Mouse (Mus musculus): ENCODE results near the gene Ikzf2. TPM values are rescaled to one million over a fixed set of nuclear protein-coding genes. Genes with fewer than 3 reads are reported as not detected.
A peak's percentile ranks its signal among the peaks of the same experiment; 100 is the strongest.

Ikzf2 gene
- polyA plus RNA-seq, 1 experiment from 2014 or later, result 0.39 TPM

- no peaks in the 10 kb centered on the region for H3K36me3 ChIP-seq (ENCODE audit: control insufficient read depth, insufficient read depth)
- H3K4me2 ChIP-seq (ENCODE audit: low read depth, low read length), result no peak overlapping the region
- H3K9me3 ChIP-seq (replicated peaks; ENCODE audit: control insufficient read depth, low read length), result no peaks in the 10 kb centered on the region
- H3K27me3 ChIP-seq (ENCODE audit: control insufficient read depth, insufficient read depth, low read depth, low read length), result no peaks in the 10 kb centered on the region
- 60% methylated on average over 4 of the region's 4 CpGs for WGBS (ENCODE audit: insufficient replicate concordance)
- no peak overlapping the region for H3K27ac ChIP-seq (ENCODE audit: low read length)
- no peak overlapping the region for H3K4me3 ChIP-seq (ENCODE audit: low read depth, low read length)
- peaks cover 13% of the 10 kb centered on the region for H3K4me1 ChIP-seq (ENCODE audit: control insufficient read depth, low read depth, low read length)
- no peak for ATAC-seq (ENCODE audit: low read depth)
- no peak overlapping the region for H3K9ac ChIP-seq (ENCODE audit: low read depth, low read length)
Observed at GRCm38 (mm10) chr1:69549987-69550386, 137.1 kb downstream of the Ikzf2 start.

DNA sequence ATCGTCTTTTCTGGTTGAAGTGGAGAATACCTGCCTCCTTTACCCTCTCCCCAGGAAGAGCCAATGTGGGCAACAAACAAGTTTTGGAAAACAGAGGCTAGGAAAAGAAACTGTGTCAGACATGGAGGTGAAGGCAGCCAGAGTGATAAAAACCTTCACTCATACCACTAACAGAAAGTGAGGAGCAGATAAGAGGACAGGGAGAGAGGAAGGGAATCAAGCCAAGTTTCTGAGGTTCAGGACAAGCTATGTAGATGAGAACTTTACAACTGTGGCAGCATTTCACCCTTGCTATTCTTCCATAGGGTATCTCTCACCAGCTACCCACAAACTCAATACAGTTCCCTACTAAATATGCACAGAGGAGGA is 141.2 kb downstream of the Ikzf2 start:
- H3K9me3 ChIP-seq (replicated peaks; ENCODE audit: control insufficient read depth, low read length), result no peaks in the 10 kb centered on the region
- H3K4me1 ChIP-seq (ENCODE audit: control insufficient read depth, low read depth, low read length), result peaks cover 33% of the 10 kb centered on the region
- ATAC-seq (ENCODE audit: low read depth), result peak; percentile 60
- H3K9ac ChIP-seq (ENCODE audit: low read depth, low read length), result no peak overlapping the region
- peak overlapping the region; percentile 32; the same call in 1 of the 2 replicates for H3K4me2 ChIP-seq (ENCODE audit: low read depth, low read length)
- H3K27ac ChIP-seq (ENCODE audit: low read length), result peak overlapping the region; percentile 49
- H3K36me3 ChIP-seq (ENCODE audit: control insufficient read depth, insufficient read depth), result no peaks in the 10 kb centered on the region
- H3K27me3 ChIP-seq (ENCODE audit: control insufficient read depth, insufficient read depth, low read depth, low read length), result no peaks in the 10 kb centered on the region
- WGBS (ENCODE audit: insufficient replicate concordance), result 74% methylated on average over 1 of the region's 1 CpGs
- H3K4me3 ChIP-seq (ENCODE audit: low read depth, low read length), result no peak overlapping the region

GRCm38 (mm10) chr1:69545217-69545884 is 141.7 kb downstream of the Ikzf2 start:
- H3K27ac ChIP-seq (ENCODE audit: low read length), result peak overlapping the region; percentile 49
- no peaks in the 10 kb centered on the region for H3K9me3 ChIP-seq (replicated peaks; ENCODE audit: control insufficient read depth, low read length)
- 42% methylated on average over 8 of the region's 8 CpGs for WGBS (ENCODE audit: insufficient replicate concordance)
- H3K36me3 ChIP-seq (ENCODE audit: control insufficient read depth, insufficient read depth), result no peaks in the 10 kb centered on the region
- peak; percentile 85 for ATAC-seq (ENCODE audit: low read depth)
- no peaks in the 10 kb centered on the region for H3K27me3 ChIP-seq (ENCODE audit: control insufficient read depth, insufficient read depth, low read depth, low read length)
- H3K4me3 ChIP-seq (ENCODE audit: low read depth, low read length), result no peak overlapping the region
- H3K4me1 ChIP-seq (ENCODE audit: control insufficient read depth, low read depth, low read length), result peaks cover 33% of the 10 kb centered on the region
- H3K9ac ChIP-seq (ENCODE audit: low read depth, low read length), result no peak overlapping the region
- peak overlapping the region; percentile 32 for H3K4me2 ChIP-seq (ENCODE audit: low read depth, low read length)

DNA sequence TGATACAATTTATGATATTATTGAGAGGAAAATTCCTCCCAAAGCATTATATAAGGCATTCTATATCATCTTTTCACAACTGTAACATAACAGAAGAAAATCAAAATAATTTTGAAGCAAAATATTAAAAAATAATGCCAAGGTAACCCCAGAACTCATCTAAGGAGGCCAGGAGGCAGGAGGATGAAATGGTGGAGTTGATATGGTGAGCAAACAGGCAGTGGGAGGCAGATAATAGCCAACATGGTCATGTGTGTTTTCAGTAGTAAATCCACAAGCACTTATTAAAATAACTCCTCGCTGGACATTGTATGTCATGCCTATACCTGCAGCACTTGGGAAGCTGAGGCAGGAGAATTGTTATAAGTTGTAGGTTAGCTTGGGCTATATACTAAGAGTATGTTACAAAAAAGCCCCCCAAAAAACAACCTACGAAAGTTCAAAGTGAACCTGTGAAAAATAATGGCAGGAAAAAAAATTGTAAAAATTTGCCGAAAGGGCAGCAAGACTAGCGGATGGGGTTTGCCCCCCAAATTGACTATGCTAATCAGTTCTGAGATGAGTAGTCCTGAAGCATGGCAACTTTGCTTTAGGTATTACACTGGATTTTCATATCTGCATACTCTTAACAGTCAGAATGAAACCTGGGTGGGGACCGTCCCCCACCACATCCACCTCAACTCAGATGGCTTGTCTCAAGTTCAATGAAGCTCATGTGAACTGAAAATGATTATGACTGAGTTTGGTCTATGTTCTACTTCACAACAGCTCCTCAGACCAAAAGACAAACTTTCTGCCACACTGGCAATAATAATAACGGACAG is 143.1 kb downstream of the Ikzf2 start:
- Histone ChIP-seq H3K4me3 (ENCODE audit: low read depth, low read length) (no peak overlapping the region), H3K27ac (ENCODE audit: low read length) (peak overlapping the region; percentile 56; the same call in 1 of the 2 replicates), H3K4me2 (ENCODE audit: low read depth, low read length) (no peak overlapping the region), H3K4me1 (ENCODE audit: control insufficient read depth, low read depth, low read length) (peaks cover 33% of the 10 kb centered on the region), H3K27me3 (ENCODE audit: control insufficient read depth, insufficient read depth, low read depth, low read length) (no peaks in the 10 kb centered on the region), H3K9me3 (replicated peaks; ENCODE audit: control insufficient read depth, low read length) (no peaks in the 10 kb centered on the region), H3K9ac (ENCODE audit: low read depth, low read length) (no peak overlapping the region), H3K36me3 (ENCODE audit: control insufficient read depth, insufficient read depth) (no peaks in the 10 kb centered on the region)
- ATAC-seq (ENCODE audit: low read depth), result peak; percentile 30; the same call in 1 of the 2 replicates
- 73% methylated on average over 6 of the region's 6 CpGs for WGBS (ENCODE audit: insufficient replicate concordance)

DNA sequence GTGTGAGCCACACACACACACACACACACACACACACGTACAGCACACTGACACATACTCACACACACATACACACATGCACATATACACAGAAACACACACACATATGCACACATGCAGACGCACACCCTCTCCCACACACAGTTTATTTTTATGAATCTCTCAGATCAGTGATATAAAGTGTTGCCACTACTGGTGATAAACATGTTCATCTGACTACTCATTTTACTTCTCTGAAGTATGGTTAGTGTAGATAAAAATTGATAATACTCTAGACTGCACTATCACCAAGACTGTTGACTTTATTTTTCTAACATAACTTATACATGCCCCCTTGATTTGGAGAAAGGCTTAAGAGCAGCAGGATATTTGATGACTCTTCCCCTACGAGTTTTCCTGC is 144.5 kb downstream of the Ikzf2 start:
- peak; percentile 67 for ATAC-seq (ENCODE audit: low read depth)
- Histone ChIP-seq H3K4me1 (ENCODE audit: control insufficient read depth, low read depth, low read length) (peaks cover 33% of the 10 kb centered on the region), H3K36me3 (ENCODE audit: control insufficient read depth, insufficient read depth) (no peaks in the 10 kb centered on the region), H3K9ac (ENCODE audit: low read depth, low read length) (no peak overlapping the region), H3K4me2 (ENCODE audit: low read depth, low read length) (no peak overlapping the region), H3K27me3 (ENCODE audit: control insufficient read depth, insufficient read depth, low read depth, low read length) (no peaks in the 10 kb centered on the region), H3K4me3 (ENCODE audit: low read depth, low read length) (no peak overlapping the region), H3K9me3 (replicated peaks; ENCODE audit: control insufficient read depth, low read length) (no peaks in the 10 kb centered on the region), H3K27ac (ENCODE audit: low read length) (peak overlapping the region; percentile 30)
- WGBS (ENCODE audit: insufficient replicate concordance), result 28% methylated on average over 3 of the region's 3 CpGs

DNA sequence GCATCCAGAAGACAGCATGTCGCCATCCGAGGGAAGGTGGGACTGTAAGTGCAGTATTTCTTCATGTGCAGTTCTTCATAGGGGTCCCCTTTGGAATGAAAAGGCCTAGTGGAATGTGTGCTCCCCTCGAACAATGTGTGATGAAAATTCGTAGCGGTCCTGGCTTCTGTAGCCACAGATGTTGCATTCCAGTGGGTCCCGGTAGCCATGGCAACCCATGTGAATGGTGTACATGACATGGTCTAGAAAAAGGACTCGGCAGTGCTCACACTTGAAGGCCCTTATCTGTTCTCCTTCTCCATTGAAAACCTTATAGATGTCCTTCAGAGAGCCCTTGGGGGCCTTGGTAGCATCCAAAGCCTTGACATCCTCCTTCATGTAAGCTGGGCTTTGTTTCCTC is 148.4 kb downstream of the Ikzf2 start:
- H3K9me3 ChIP-seq (replicated peaks; ENCODE audit: control insufficient read depth, low read length), result no peaks in the 10 kb centered on the region
- ATAC-seq (ENCODE audit: low read depth), result no peak
- peaks cover 11% of the 10 kb centered on the region for H3K4me1 ChIP-seq (ENCODE audit: control insufficient read depth, low read depth, low read length)
- H3K27me3 ChIP-seq (ENCODE audit: control insufficient read depth, insufficient read depth, low read depth, low read length), result no peaks in the 10 kb centered on the region
- WGBS (ENCODE audit: insufficient replicate concordance), result 83% methylated on average over 7 of the region's 7 CpGs
- no peak overlapping the region for H3K4me3 ChIP-seq (ENCODE audit: low read depth, low read length)
- no peak overlapping the region for H3K27ac ChIP-seq (ENCODE audit: low read length)
- no peak overlapping the region for H3K4me2 ChIP-seq (ENCODE audit: low read depth, low read length)
- no peak overlapping the region for H3K9ac ChIP-seq (ENCODE audit: low read depth, low read length)
- no peaks in the 10 kb centered on the region for H3K36me3 ChIP-seq (ENCODE audit: control insufficient read depth, insufficient read depth)

DNA sequence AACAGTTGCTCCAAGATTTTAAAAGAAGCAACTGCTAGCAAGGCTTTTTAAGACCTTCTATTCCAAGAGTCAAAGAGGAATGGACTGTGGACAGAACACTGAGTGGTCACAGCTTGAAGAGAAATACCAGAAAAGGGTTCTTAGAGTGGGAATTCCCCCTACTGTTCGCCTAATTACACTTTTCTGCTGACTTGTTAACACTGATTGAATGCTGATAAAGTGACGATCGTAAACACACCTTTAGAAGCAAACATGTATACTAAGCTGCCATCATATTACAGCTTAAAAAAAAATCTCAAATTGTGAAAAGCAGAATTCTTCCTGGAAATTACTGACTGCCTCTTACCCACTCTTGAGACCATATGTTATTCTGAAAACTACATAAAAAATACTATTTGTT is 149.4 kb downstream of the Ikzf2 start:
- no peak overlapping the region for H3K27ac ChIP-seq (ENCODE audit: low read length)
- H3K4me1 ChIP-seq (ENCODE audit: control insufficient read depth, low read depth, low read length), result peaks cover 3% of the 10 kb centered on the region
- no peak overlapping the region for H3K4me2 ChIP-seq (ENCODE audit: low read depth, low read length)
- no peaks in the 10 kb centered on the region for H3K9me3 ChIP-seq (replicated peaks; ENCODE audit: control insufficient read depth, low read length)
- no peaks in the 10 kb centered on the region for H3K36me3 ChIP-seq (ENCODE audit: control insufficient read depth, insufficient read depth)
- no peak overlapping the region for H3K4me3 ChIP-seq (ENCODE audit: low read depth, low read length)
- no peaks in the 10 kb centered on the region for H3K27me3 ChIP-seq (ENCODE audit: control insufficient read depth, insufficient read depth, low read depth, low read length)
- WGBS (ENCODE audit: insufficient replicate concordance), result 67% methylated on average over 3 of the region's 3 CpGs
- no peak for ATAC-seq (ENCODE audit: low read depth)
- no peak overlapping the region for H3K9ac ChIP-seq (ENCODE audit: low read depth, low read length)

DNA sequence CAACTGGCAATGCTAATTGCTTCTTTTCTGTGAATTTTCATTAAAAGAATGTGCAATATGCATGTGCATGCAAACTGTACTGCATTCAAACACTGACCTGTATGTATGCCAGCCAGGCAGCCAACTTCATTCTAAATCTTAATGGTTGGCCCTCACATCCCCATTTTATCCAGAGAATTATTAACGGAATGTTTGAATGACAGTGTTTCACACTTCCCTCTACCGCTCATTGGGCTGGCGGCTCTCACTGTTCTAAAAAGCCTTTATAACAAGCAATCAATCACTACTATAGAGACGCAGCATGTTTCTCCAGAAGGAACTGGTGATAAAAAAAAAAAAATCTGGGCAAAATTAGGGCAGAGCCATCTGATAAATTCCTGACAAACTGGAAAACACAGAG is 151.5 kb downstream of the Ikzf2 start:
- no peak overlapping the region for H3K4me3 ChIP-seq (ENCODE audit: low read depth, low read length)
- no peak for ATAC-seq (ENCODE audit: low read depth)
- no peaks in the 10 kb centered on the region for H3K27me3 ChIP-seq (ENCODE audit: control insufficient read depth, insufficient read depth, low read depth, low read length)
- H3K36me3 ChIP-seq (ENCODE audit: control insufficient read depth, insufficient read depth), result no peaks in the 10 kb centered on the region
- H3K9ac ChIP-seq (ENCODE audit: low read depth, low read length), result no peak overlapping the region
- no peak overlapping the region for H3K4me2 ChIP-seq (ENCODE audit: low read depth, low read length)
- WGBS (ENCODE audit: insufficient replicate concordance), result 79% methylated on average over 4 of the region's 4 CpGs
- H3K27ac ChIP-seq (ENCODE audit: low read length), result no peak overlapping the region
- H3K9me3 ChIP-seq (replicated peaks; ENCODE audit: control insufficient read depth, low read length), result no peaks in the 10 kb centered on the region
- H3K4me1 ChIP-seq (ENCODE audit: control insufficient read depth, low read depth, low read length), result no peaks in the 10 kb centered on the region

GRCm38 (mm10) chr1:69533048-69533447 is 154.0 kb downstream of the Ikzf2 start:
- Histone ChIP-seq H3K27me3 (ENCODE audit: control insufficient read depth, insufficient read depth, low read depth, low read length) (no peaks in the 10 kb centered on the region), H3K4me2 (ENCODE audit: low read depth, low read length) (no peak overlapping the region), H3K27ac (ENCODE audit: low read length) (no peak overlapping the region), H3K36me3 (ENCODE audit: control insufficient read depth, insufficient read depth) (no peaks in the 10 kb centered on the region), H3K9me3 (replicated peaks; ENCODE audit: control insufficient read depth, low read length) (no peaks in the 10 kb centered on the region), H3K9ac (ENCODE audit: low read depth, low read length) (no peak overlapping the region), H3K4me1 (ENCODE audit: control insufficient read depth, low read depth, low read length) (no peaks in the 10 kb centered on the region), H3K4me3 (ENCODE audit: low read depth, low read length) (no peak overlapping the region)
- ATAC-seq (ENCODE audit: low read depth), result no peak
- 71% methylated on average over 10 of the region's 10 CpGs for whole genome bisulfite sequencing (ENCODE audit: insufficient replicate concordance)
